Mouse (Mus musculus): ENCODE data around the gene Dhfr. TPM values are rescaled to one million over a fixed set of nuclear protein-coding genes. Genes with fewer than 3 reads are reported as not detected.

Gene Dhfr
- polyA plus RNA-seq, 1 experiment from 2014 or later = 11.7 TPM

DNA sequence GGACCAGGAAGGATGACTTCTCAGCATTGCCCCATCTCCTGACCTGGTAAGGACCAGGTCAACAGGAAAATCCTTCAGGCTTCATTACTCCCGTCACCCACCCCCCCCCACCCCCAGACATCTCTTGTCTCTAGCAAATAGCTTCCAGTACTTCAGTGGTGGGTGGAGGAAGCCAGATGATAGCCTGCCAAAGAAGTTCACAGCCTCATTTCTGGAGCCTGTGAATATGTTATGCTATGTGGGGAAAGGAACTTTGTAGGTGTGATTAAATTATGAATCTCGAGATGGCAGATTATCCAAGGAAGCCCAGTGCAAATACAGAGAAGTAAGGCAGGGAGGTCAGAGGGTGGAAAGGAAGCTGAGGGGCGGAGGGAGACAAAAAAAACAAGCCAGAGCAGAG is 69.2 kb downstream of the Dhfr start:
- H3K4me1 ChIP-seq (ENCODE audit: control insufficient read depth in 2 of 2, insufficient read depth in 2 of 2, low read length in 2 of 2) = peaks cover 4 to 5% of the 10 kb centered on the region in 2 experiments; a peak in 2 of 4 replicates
- H3K4me3 ChIP-seq (ENCODE audit: control insufficient read depth in 1 of 2, insufficient read depth in 1 of 2, low read depth in 1 of 2, low read length in 2 of 2) = no peak overlapping the region
- peaks cover 59% of the 10 kb centered on the region for H3K27me3 ChIP-seq (ENCODE audit: control insufficient read depth, insufficient read depth, low read length)
- no peaks in the 10 kb centered on the region for H3K9me3 ChIP-seq (ENCODE audit: control insufficient read depth, low read length)
- H3K27ac ChIP-seq (replicated peaks in 1 of 2; ENCODE audit: control insufficient read depth in 1 of 2, insufficient read depth in 1 of 2, low read depth in 2 of 2, low read length in 2 of 2) = no peak overlapping the region
- H3K36me3 ChIP-seq (ENCODE audit: control insufficient read depth, insufficient read depth, low read length) = no peaks in the 10 kb centered on the region
- WGBS = 48% methylated on average over 3 of the region's 3 CpGs
- no peak overlapping the region for H3K4me2 ChIP-seq (ENCODE audit: low read length)
- no peak overlapping the region for H3K9ac ChIP-seq (ENCODE audit: low read length)
- ATAC-seq (ENCODE audit: insufficient number of reproducible peaks, insufficient read depth, low FRiP score, low read depth) = no peak

DNA sequence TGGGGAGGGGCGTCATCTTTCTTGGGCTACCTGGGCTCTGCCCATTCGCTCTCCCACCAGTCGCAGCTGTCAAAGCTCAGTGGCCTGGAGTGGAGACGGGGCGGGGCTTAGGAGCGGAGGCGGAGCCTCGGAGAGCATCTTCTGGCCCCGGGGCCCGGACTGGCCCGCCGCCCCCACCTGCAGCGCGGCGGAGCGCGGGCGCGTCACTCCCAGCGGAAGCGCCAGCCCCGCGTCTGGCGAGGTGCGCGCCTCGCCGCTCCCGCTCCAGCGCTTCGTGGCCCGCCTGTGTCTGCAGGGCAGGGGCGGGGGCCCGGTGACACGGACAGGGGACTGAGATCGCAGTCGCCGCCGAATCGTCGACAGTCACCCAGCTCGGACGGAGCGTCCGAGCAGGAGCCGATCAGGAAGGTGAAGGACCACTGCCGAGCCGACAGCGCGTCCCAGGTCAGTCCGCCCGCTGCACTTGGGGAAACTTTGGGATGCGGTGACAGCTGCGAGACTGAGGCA is 71.3 kb downstream of the Dhfr start, which contains the start of gene Ankrd34b:
Gene Ankrd34b (plus strand): TSS at position 139 of the 507 bp plus-strand sequence.
- H3K4me3 ChIP-seq (ENCODE audit: control insufficient read depth in 1 of 2, insufficient read depth in 1 of 2, low read depth in 1 of 2, low read length in 2 of 2) = peak within 1 kb of the TSS; percentile 59 to 64
- peaks cover 4 to 5% of the 10 kb centered on the region in 2 experiments; a peak in 2 of 4 replicates for H3K4me1 ChIP-seq (ENCODE audit: control insufficient read depth in 2 of 2, insufficient read depth in 2 of 2, low read length in 2 of 2)
- peak; percentile 28; the same call in 1 of the 2 replicates for ATAC-seq (ENCODE audit: insufficient number of reproducible peaks, insufficient read depth, low FRiP score, low read depth)
- no peaks in the 10 kb centered on the region for H3K9me3 ChIP-seq (ENCODE audit: control insufficient read depth, low read length)
- H3K27me3 ChIP-seq (ENCODE audit: control insufficient read depth, insufficient read depth, low read length) = peaks cover 59% of the 10 kb centered on the region
- peak within 1 kb of the TSS; percentile 99 for H3K4me2 ChIP-seq (ENCODE audit: low read length)
- WGBS = under 1% methylated on average over 53 of the region's 54 CpGs
- H3K36me3 ChIP-seq (ENCODE audit: control insufficient read depth, insufficient read depth, low read length) = no peaks in the 10 kb centered on the region
- no peak within 1 kb of the TSS for H3K27ac ChIP-seq (replicated peaks in 1 of 2; ENCODE audit: control insufficient read depth in 1 of 2, insufficient read depth in 1 of 2, low read depth in 2 of 2, low read length in 2 of 2)
- peak within 1 kb of the TSS; percentile 56 for H3K9ac ChIP-seq (ENCODE audit: low read length)

DNA sequence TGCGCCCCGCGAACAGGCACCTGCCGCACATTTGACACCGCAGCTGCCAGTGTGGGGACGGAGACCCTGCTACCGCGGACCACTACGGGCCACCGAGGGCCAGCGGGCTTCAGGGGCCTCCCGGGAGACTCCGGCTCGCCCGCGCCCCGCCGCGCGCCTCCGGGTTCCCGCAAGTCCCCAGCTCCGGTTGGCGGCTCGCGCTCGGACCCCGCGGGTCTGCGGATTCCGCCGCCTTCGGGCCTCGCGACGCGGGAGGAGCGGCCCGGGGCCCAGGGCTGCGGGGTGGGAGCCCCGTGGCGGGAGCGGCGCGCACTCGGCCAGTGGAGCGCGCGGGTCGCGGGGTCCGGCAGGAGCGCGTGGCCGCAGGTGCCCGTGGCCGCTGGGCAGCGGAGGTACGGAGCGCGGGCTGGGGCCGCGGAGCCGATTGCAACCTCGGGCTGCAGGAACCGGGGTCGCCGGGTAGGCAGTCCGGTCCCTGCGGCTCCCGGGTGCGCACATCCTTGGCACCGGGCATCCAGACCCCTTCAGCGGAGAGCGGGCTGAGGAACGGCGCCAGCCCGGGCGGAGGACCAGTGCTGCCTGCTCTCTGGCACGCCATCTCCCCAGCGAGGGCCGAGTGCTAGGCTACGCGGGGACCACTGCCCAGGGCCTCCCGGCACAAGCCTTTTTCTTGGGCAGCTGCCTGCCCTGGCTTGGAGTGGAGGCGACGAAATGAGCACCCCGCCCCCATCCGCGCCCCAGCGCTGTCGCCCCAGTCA is 71.9 kb downstream of the Dhfr start:
- Histone ChIP-seq H3K9ac (ENCODE audit: low read length) (peak overlapping the region; percentile 56), H3K27me3 (ENCODE audit: control insufficient read depth, insufficient read depth, low read length) (peaks cover 59% of the 10 kb centered on the region), H3K36me3 (ENCODE audit: control insufficient read depth, insufficient read depth, low read length) (no peaks in the 10 kb centered on the region), H3K4me2 (ENCODE audit: low read length) (peak overlapping the region; percentile 99), H3K27ac (replicated peaks in 1 of 2; ENCODE audit: control insufficient read depth in 1 of 2, insufficient read depth in 1 of 2, low read depth in 2 of 2, low read length in 2 of 2) (no peak overlapping the region), H3K4me3 (ENCODE audit: control insufficient read depth in 1 of 2, insufficient read depth in 1 of 2, low read depth in 1 of 2, low read length in 2 of 2) (peak overlapping the region; percentile 59 to 64), H3K4me1 (ENCODE audit: control insufficient read depth in 2 of 2, insufficient read depth in 2 of 2, low read length in 2 of 2) (peaks cover 4 to 5% of the 10 kb centered on the region in 2 experiments; a peak in 2 of 4 replicates), H3K9me3 (ENCODE audit: control insufficient read depth, low read length) (no peaks in the 10 kb centered on the region)
- 1% methylated on average over 77 of the region's 92 CpGs for WGBS
- ATAC-seq (ENCODE audit: insufficient number of reproducible peaks, insufficient read depth, low FRiP score, low read depth) = 0 out of 2 replicates have a peak, but pooled peaks have one; percentile 14

DNA sequence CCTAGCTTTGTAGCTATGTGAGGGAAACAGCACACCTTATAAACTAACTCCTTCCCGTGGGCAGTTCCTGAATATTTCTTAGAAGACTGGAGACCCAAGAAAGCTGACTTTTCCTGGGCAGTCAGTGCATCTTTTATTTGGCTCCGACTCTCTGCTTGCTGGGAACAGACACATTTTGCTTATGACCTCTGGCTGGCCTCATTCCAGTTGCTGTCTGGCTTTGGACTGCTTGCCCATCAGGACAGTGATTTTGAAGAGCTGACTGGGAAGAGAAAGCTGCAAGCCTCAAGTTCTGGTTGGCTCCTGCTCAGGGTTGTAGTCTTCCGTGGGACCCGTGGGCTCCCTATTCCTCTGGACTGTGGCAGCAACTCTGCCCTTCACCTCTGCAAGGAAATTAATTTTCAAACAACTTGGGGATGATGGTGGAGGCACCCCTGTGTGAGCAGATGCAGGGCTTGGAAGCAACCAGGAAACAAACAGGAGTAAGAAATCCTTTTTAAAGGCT is 72.9 kb downstream of the Dhfr start:
- Histone ChIP-seq H3K27me3 (ENCODE audit: control insufficient read depth, insufficient read depth, low read length) (peaks cover 59% of the 10 kb centered on the region), H3K9ac (ENCODE audit: low read length) (no peak overlapping the region), H3K4me1 (ENCODE audit: control insufficient read depth in 2 of 2, insufficient read depth in 2 of 2, low read length in 2 of 2) (peaks cover 4 to 5% of the 10 kb centered on the region in 2 experiments; a peak in 2 of 4 replicates), H3K27ac (replicated peaks in 1 of 2; ENCODE audit: control insufficient read depth in 1 of 2, insufficient read depth in 1 of 2, low read depth in 2 of 2, low read length in 2 of 2) (no peak overlapping the region), H3K4me2 (ENCODE audit: low read length) (peak overlapping the region; percentile 99; the same call in 1 of the 2 replicates), H3K4me3 (ENCODE audit: control insufficient read depth in 1 of 2, insufficient read depth in 1 of 2, low read depth in 1 of 2, low read length in 2 of 2) (peak overlapping the region in 1 of 2 experiments; percentile 59; a peak in 2 of 4 replicates), H3K9me3 (ENCODE audit: control insufficient read depth, low read length) (no peaks in the 10 kb centered on the region), H3K36me3 (ENCODE audit: control insufficient read depth, insufficient read depth, low read length) (no peaks in the 10 kb centered on the region)
- 49% methylated on average over 4 of the region's 4 CpGs for WGBS
- ATAC-seq (ENCODE audit: insufficient number of reproducible peaks, insufficient read depth, low FRiP score, low read depth) = no peak

Other genes starting within 250 kb of the Dhfr start
- 0.11 and 0.46 TPM in 2 replicates for gene Rasgrf2, start 223.1 kb upstream of the Dhfr start, polyA plus RNA-seq (2014; fragmentation: Nextera tagmentation; extraction: Ambion mirVana)
- gene Gm20379, start 48.7 kb upstream of the Dhfr start, polyA plus RNA-seq (2014; fragmentation: Nextera tagmentation; extraction: Ambion mirVana) = 0.61 and 1.1 TPM in 2 replicates
- gene Msh3, start 277 bp downstream of the Dhfr start, polyA plus RNA-seq (2014; fragmentation: Nextera tagmentation; extraction: Ambion mirVana) = 17.0 and 17.1 TPM in 2 replicates
- gene Ankrd34b, start 71.2 kb downstream of the Dhfr start, polyA plus RNA-seq (2014; fragmentation: Nextera tagmentation; extraction: Ambion mirVana) = 0.27 and 0.35 TPM in 2 replicates
- 0.28 TPM in 1 of 2 replicates, not detected in the other for gene Fam151b, start 129.3 kb downstream of the Dhfr start, polyA plus RNA-seq (2014; fragmentation: Nextera tagmentation; extraction: Ambion mirVana)
- 10.5 and 10.8 TPM in 2 replicates for gene Zfyve16, start 176.1 kb downstream of the Dhfr start, polyA plus RNA-seq (2014; fragmentation: Nextera tagmentation; extraction: Ambion mirVana)
- gene Spz1, start 221.4 kb downstream of the Dhfr start, polyA plus RNA-seq (2014; fragmentation: Nextera tagmentation; extraction: Ambion mirVana) = not detected in 2 replicates

All from heart, embryonic 14.5 days (tissue).